Mouse (Mus musculus): ENCODE measurements around the gene Taok3. TPM values are rescaled to one million over a fixed set of nuclear protein-coding genes. Genes with fewer than 3 reads are reported as not detected.

The Taok3 gene
- total and polyA plus RNA-seq, 2 experiments from 2014 or later = 30.1 to 61.9 TPM

- Histone ChIP-seq H3K36me3 (ENCODE audit: insufficient read depth, low read length) (0 out of 2 replicates have a peak, but pooled peaks cover 3% of the 10 kb centered on the region), H3K4me1 (ENCODE audit: insufficient read depth, low read length) (peaks cover 7% of the 10 kb centered on the region; the same call in 1 of the 2 replicates), H3K4me3 (ENCODE audit: low read depth, low read length) (no peak overlapping the region), H3K9ac (replicated peaks; ENCODE audit: low read length, poor library complexity, severe bottlenecking) (no peak overlapping the region), H3K27me3 (ENCODE audit: insufficient read depth, low read length) (0 out of 2 replicates have a peak, but pooled peaks cover 3% of the 10 kb centered on the region), H3K27ac (ENCODE audit: low read depth, low read length) (no peak overlapping the region), H3K9me3 (ENCODE audit: low read length) (no peaks in the 10 kb centered on the region), H3K4me2 (ENCODE audit: low read depth, low read length, poor library complexity, severe bottlenecking) (no peak overlapping the region)
- ATAC-seq (ENCODE audit: low FRiP score) (peak; percentile 7; the same call in 1 of the 2 replicates), DNase-seq (ENCODE audit: low spot score) (no peak)
- TF ChIP-seq CTCF (IDR thresholded peaks at IDR 0.05) = no peak
- WGBS = 82% methylated on average over 16 of the region's 16 CpGs
Observed at GRCm38 (mm10) chr5:117125482-117126346, 5.8 kb downstream of the Taok3 start.

GRCm38 (mm10) chr5:117127051-117127450, 7.1 kb downstream of the Taok3 start:
- H3K9ac ChIP-seq (replicated peaks; ENCODE audit: low read length, poor library complexity, severe bottlenecking) = no peak overlapping the region
- H3K9me3 ChIP-seq (ENCODE audit: low read length) = no peaks in the 10 kb centered on the region
- TF ChIP-seq CTCF (IDR thresholded peaks at IDR 0.05) = no peak
- no peak for ATAC-seq (ENCODE audit: low FRiP score)
- 0 out of 2 replicates have a peak, but pooled peaks cover 3% of the 10 kb centered on the region for H3K36me3 ChIP-seq (ENCODE audit: insufficient read depth, low read length)
- H3K27me3 ChIP-seq (ENCODE audit: insufficient read depth, low read length) = no peaks in the 10 kb centered on the region
- H3K4me3 ChIP-seq (ENCODE audit: low read depth, low read length) = no peak overlapping the region
- no peaks in the 10 kb centered on the region for H3K4me1 ChIP-seq (ENCODE audit: insufficient read depth, low read length)
- no peak overlapping the region for H3K27ac ChIP-seq (ENCODE audit: low read depth, low read length)
- 77% methylated on average over 4 of the region's 4 CpGs for WGBS
- DNase-seq (ENCODE audit: low spot score) = no peak
- no peak overlapping the region for H3K4me2 ChIP-seq (ENCODE audit: low read depth, low read length, poor library complexity, severe bottlenecking)

GRCm38 (mm10) chr5:117130726-117131125, 10.8 kb downstream of the Taok3 start:
- H3K4me1 ChIP-seq (ENCODE audit: insufficient read depth, low read length) = no peaks in the 10 kb centered on the region
- H3K9ac ChIP-seq (replicated peaks; ENCODE audit: low read length, poor library complexity, severe bottlenecking) = no peak overlapping the region
- no peak overlapping the region for H3K27ac ChIP-seq (ENCODE audit: low read depth, low read length)
- no peaks in the 10 kb centered on the region for H3K27me3 ChIP-seq (ENCODE audit: insufficient read depth, low read length)
- 93% methylated on average over 15 of the region's 15 CpGs for WGBS
- ATAC-seq (ENCODE audit: low FRiP score) (no peak), DNase-seq (ENCODE audit: low spot score) (no peak)
- H3K4me2 ChIP-seq (ENCODE audit: low read depth, low read length, poor library complexity, severe bottlenecking) = no peak overlapping the region
- TF ChIP-seq CTCF (IDR thresholded peaks at IDR 0.05) = no peak
- no peak overlapping the region for H3K4me3 ChIP-seq (ENCODE audit: low read depth, low read length)
- H3K36me3 ChIP-seq (ENCODE audit: insufficient read depth, low read length) = 0 out of 2 replicates have a peak, but pooled peaks cover 3% of the 10 kb centered on the region
- H3K9me3 ChIP-seq (ENCODE audit: low read length) = no peaks in the 10 kb centered on the region

GRCm38 (mm10) chr5:117133446-117134065, 13.6 kb downstream of the Taok3 start:
- no peak for DNase-seq (ENCODE audit: low spot score)
- Histone ChIP-seq H3K9ac (replicated peaks; ENCODE audit: low read length, poor library complexity, severe bottlenecking) (no peak overlapping the region), H3K27ac (ENCODE audit: low read depth, low read length) (no peak overlapping the region), H3K27me3 (ENCODE audit: insufficient read depth, low read length) (no peaks in the 10 kb centered on the region), H3K4me3 (ENCODE audit: low read depth, low read length) (no peak overlapping the region), H3K4me1 (ENCODE audit: insufficient read depth, low read length) (no peaks in the 10 kb centered on the region), H3K9me3 (ENCODE audit: low read length) (no peaks in the 10 kb centered on the region), H3K36me3 (ENCODE audit: insufficient read depth, low read length) (0 out of 2 replicates have a peak, but pooled peaks cover 3% of the 10 kb centered on the region), H3K4me2 (ENCODE audit: low read depth, low read length, poor library complexity, severe bottlenecking) (no peak overlapping the region)
- no peak for TF ChIP-seq CTCF (IDR thresholded peaks at IDR 0.05)
- WGBS = 85% methylated on average over 17 of the region's 17 CpGs
- no peak for ATAC-seq (ENCODE audit: low FRiP score)

- Histone ChIP-seq H3K9me3 (ENCODE audit: low read length) (no peaks in the 10 kb centered on the region), H3K4me2 (ENCODE audit: low read depth, low read length, poor library complexity, severe bottlenecking) (no peak overlapping the region), H3K27ac (ENCODE audit: low read depth, low read length) (no peak overlapping the region), H3K4me1 (ENCODE audit: insufficient read depth, low read length) (no peaks in the 10 kb centered on the region), H3K4me3 (ENCODE audit: low read depth, low read length) (no peak overlapping the region), H3K9ac (replicated peaks; ENCODE audit: low read length, poor library complexity, severe bottlenecking) (no peak overlapping the region), H3K27me3 (ENCODE audit: insufficient read depth, low read length) (no peaks in the 10 kb centered on the region), H3K36me3 (ENCODE audit: insufficient read depth, low read length) (no peaks in the 10 kb centered on the region)
- DNase-seq (ENCODE audit: low spot score) = no peak
- ATAC-seq (ENCODE audit: low FRiP score) = no peak
- no peak for TF ChIP-seq CTCF (IDR thresholded peaks at IDR 0.05)
- WGBS = 80% methylated on average over 19 of the region's 19 CpGs
Observed at GRCm38 (mm10) chr5:117134066-117134888, 14.3 kb downstream of the Taok3 start.

Data from midbrain, postnatal 0 days (tissue).